Mouse (Mus musculus): Measurements from ENCODE around the gene Art3. TPM values are rescaled to one million over a fixed set of nuclear protein-coding genes. Genes with fewer than 3 reads are reported as not detected.
A peak's percentile ranks its signal among the peaks of the same experiment; 100 is the strongest.

Gene Art3
- total RNA-seq, 2 experiments from 2014 or later: 3.7 to 4.8 TPM

DNA sequence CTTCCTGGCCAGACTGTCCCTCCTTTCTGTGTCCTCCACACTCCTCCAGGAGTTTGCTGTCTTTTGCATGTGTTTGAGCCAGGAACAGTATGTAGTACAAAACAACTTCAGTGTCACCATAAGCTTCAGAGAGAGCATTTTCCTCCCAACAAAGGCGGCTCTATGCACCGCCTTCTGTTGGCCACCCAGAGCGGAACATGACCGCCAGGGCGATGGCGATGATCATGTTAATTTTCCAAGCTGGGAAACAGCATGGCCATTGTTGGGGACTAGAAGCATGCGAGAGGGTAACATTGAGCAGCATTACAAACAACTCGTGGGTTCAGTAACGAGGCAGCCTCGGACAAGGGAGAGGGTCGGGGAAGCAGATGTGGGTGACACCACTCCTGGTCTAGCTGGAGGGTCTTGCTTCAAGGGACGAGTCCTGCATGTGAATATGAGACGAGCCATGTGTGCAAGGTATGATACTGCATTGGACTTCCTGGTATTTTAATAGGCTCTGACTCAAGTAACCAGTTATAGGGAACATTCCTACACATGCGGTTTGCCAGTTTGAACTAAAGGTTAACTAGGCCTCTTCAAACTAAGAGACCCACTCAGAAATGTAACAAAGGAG is 39.8 kb downstream of the Art3 start:
- 0 out of 2 replicates have a peak, but pooled peaks have one; percentile 19 for TF ChIP-seq CTCF (conservative IDR thresholded peaks at IDR 0.05)
- no peak for DNase-seq (ENCODE audit: low spot score in 2 of 2)
- no peak overlapping the region for H3K27ac ChIP-seq
- H3K4me3 ChIP-seq: no peak overlapping the region

DNA sequence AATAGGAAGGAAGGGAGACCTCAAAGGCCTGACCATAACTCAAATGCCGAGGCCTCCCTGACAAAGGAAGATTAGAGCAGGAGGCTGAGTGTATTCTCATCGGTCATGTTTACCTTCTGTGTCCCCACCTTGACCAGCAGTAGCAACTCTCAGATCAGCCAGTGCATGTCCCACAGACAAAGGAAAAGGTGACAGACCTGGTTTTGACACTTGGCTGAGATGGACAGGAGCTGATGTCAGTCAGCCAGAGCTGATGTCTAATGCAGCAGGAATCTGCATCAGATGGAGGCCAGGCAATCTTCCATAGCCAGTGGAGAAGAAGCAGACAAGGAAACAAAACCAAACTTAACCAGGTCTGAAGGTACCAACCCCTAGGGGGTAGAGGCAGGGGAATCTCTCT is 41.0 kb downstream of the Art3 start:
- no peak for DNase-seq (ENCODE audit: low spot score in 2 of 2)
- Histone ChIP-seq H3K4me3 (no peak overlapping the region), H3K27ac (no peak overlapping the region)
- TF ChIP-seq CTCF (conservative IDR thresholded peaks at IDR 0.05): no peak

DNA sequence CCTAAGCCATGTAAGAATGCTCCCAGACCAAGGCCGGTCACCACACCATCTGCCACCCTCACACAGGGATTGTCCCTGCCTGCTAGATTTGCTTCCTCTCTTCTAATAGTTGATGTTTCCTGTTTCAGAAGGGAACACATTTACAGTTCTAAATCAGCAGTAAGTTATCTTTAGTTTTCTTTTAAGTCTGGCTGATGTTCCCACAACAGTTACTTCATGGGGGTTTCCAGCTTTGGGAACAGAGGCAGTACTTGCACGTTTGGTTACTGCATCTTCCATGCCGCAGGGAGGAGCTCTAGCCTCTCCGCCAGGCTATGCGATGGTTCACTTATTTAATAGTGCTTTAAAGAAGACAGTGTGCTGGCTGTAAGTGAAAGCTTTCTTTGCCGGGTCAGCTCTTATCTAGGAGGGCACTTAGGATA is 43.1 kb downstream of the Art3 start:
- 0 out of 2 replicates have a peak, but pooled peaks have one; percentile 6 for TF ChIP-seq CTCF (conservative IDR thresholded peaks at IDR 0.05)
- no peak for DNase-seq (ENCODE audit: low spot score in 2 of 2)
- Histone ChIP-seq H3K27ac (no peak overlapping the region), H3K4me3 (no peak overlapping the region)

DNA sequence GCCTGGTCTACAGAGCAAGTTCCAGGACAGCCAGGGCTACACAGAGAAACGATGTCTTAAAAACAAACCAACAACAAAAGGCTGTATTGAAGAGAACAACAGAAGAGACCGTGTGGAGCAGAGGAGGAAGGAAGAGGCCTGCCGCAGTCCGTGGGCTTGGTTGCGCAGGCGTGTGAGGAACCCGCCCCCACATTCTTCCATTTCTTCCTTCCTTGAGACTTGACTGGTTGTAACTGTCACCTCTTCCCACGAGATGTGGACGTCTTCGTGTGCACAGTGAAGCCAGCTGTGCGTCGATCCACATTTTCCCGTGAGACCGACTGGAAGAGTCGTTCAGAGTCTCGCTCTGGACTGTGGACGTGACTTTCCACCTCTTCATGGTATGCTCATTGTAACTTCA is 43.7 kb downstream of the Art3 start:
- H3K27ac ChIP-seq: no peak overlapping the region
- DNase-seq (ENCODE audit: low spot score in 2 of 2): no peak
- H3K4me3 ChIP-seq: no peak overlapping the region
- no peak for TF ChIP-seq CTCF (conservative IDR thresholded peaks at IDR 0.05)

DNA sequence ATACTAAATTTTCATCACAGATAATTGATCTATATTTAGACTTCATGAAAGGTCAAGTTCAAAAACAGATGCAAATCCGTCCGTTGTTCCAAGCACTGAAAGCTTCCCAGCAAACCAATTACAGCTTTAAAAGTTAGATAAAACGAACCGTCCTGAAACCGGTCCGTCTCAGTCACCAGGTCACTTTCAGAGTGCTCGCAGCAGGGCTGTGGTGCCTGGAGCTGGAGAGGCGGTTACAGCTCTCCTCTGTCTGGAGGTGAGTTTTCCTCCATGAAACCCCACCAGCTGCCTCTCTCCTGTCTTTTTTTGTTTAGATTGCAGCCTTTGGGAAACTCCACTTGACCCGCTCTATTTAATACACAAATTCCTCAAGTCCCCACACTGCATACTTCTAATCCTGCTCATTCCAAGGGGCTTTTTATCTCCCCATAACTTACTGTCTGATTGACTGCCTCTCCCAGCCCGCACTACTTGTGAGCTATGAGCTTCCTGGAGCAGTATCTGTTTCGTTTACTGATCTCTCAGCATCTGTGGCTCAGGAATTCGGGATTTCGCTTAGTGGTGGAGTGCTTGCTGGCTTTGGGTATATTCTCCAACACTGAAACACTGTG is 45.3 kb downstream of the Art3 start:
- TF ChIP-seq CTCF (conservative IDR thresholded peaks at IDR 0.05): no peak
- Histone ChIP-seq H3K4me3 (no peak overlapping the region), H3K27ac (no peak overlapping the region)
- DNase-seq (ENCODE audit: low spot score in 2 of 2): no peak

DNA sequence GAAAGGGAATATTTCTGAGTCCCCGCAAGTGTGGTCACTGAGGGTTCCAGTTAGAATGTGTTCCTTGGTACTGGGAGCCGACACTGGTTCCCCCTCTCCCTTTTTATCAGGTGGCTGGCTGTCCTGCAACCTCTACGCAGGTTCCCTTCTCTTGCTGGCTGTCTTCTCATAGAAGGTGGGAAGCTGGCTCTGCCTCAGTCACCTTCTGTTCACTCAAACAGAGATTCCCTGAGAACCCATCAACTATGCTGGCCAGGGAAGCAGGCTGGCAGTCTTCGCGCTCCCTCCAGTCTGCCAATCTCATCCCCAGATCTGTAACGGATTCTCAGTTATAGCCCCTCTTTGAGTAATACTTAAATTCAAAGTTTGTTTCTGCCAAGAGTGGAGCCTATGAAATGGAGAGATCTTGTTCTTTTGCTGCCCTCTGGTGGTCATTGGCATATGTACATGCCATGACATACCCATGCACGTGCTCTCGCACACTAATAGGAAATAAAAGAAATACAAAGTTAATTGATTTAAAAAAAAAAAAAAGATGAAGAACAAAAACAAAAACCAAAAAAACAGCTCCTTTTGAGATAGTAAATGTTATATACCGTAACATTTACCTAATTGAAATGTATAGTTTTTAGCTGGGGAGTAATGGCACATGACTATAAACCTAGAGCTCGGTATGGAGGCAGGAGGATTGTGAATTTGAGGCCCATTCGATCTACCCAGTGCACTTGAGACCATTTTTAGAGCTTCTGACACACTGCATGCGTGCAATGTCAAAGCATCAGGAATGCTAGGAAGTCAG is 50.1 kb downstream of the Art3 start:
- peak; percentile 77 to 87 for DNase-seq (ENCODE audit: low spot score in 2 of 2)
- TF ChIP-seq CTCF (conservative IDR thresholded peaks at IDR 0.05): peak; percentile 97
- Histone ChIP-seq H3K27ac (no peak overlapping the region), H3K4me3 (no peak overlapping the region)

DNA sequence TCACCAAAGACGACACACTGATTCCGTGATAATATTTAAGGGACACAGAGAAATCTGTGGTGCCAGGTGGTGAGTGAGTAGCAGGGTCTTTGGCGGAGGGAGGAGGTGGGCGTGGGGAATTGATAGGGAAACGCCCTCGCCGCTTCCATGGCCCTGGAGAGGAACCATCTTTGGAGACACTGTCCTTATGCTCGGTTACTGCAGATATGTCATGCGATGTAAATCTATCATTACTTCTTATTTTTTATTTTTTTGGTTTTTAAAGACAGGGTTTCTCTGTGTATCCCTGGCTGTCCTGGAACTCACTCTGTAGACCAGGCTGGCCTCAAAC is 50.7 kb downstream of the Art3 start:
- H3K27ac ChIP-seq: no peak overlapping the region
- TF ChIP-seq CTCF (conservative IDR thresholded peaks at IDR 0.05): no peak

DNA sequence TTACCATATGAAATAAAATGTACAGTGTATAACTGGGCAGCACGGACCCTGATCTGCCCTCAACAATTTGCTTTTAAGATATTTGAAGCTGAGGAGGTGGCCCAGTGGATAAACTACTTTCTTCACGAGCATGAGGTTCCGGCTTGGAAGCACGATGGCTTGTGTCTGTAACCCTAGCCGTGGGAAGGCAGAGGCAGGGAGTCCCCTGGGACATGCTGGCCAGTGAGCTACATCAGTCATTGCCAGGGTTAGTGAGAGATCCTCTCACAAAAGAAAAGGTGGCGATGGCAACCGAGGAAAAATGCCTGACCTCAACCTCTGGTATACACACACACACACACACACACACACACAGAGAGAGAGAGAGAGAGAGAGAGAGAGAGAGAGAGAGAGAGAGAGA is 52.1 kb downstream of the Art3 start:
- no peak overlapping the region for H3K4me3 ChIP-seq
- TF ChIP-seq CTCF (conservative IDR thresholded peaks at IDR 0.05): no peak
- H3K27ac ChIP-seq: no peak overlapping the region
- DNase-seq (ENCODE audit: low spot score in 2 of 2): no peak

More for the DNA sequence above, 50.7 kb downstream of the Art3 start:
- H3K4me3 ChIP-seq: no peak overlapping the region
- no peak for DNase-seq (ENCODE audit: low spot score in 2 of 2)

DNA sequence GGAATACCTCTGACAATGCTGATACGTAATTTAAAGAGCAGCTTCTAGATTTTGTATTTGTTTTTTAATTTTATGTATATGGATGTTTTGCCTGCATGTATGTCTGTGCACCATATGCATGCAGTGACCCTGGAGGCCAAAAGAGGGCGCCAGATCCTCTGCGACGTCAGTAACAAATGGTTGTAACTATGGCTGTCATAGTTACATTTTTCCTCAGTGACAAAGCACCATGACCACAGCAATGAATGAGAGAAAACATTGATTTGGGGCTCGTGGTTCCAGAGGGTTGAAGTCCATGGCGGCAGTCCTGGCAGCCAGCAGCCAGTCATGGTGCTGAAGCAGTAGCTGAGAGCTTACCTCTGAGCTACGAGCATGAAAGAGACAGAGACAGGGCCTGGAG is 53.2 kb downstream of the Art3 start:
- Histone ChIP-seq H3K27ac (no peak overlapping the region), H3K4me3 (no peak overlapping the region)
- DNase-seq (ENCODE audit: low spot score in 2 of 2): no peak
- TF ChIP-seq CTCF (conservative IDR thresholded peaks at IDR 0.05): peak; percentile 76

DNA sequence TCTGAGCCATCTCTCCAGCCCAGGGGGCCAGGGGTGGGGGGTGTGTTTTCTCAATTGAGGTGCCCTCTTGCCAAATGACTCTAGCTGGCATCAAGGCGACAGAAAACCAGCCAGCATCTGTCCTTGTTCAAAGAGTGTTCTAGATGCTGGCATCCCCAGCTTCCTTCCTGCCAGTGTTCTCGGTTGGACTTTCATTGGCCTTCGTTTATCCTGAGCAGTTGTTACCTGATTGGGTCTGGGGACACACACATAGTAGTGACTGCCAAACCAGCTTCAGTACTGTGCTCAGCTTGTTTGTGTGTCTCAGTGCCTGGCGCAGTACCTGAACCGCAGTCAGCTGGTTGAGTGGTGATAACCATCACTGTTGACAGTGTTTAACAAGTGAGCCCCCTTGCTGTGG is 54.5 kb downstream of the Art3 start:
- no peak for TF ChIP-seq CTCF (conservative IDR thresholded peaks at IDR 0.05)

DNA sequence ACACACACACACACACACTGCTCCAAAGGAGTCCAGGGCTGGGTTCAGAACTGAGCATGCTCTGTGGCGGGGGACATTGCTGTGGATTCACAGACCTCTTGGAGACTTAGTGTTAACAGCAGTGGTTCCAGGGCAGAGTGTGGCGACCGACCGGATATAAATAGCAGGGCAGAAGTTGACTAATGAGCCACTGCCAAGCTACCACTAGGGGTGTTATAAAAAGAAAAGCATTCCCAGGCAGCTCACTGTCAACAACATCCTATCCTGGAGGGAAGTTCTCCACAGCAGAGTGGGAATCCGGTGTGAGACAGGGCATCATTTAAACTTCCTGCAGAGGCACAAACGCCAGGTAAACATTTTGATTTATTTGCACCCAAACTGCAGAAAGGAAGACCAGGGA is 55.0 kb downstream of the Art3 start:
- no peak for DNase-seq (ENCODE audit: low spot score in 2 of 2)
- H3K4me3 ChIP-seq: no peak overlapping the region
- H3K27ac ChIP-seq: no peak overlapping the region
- TF ChIP-seq CTCF (conservative IDR thresholded peaks at IDR 0.05): peak; percentile 60

More for the DNA sequence above, 54.5 kb downstream of the Art3 start:
- no peak overlapping the region for H3K27ac ChIP-seq
- no peak for DNase-seq (ENCODE audit: low spot score in 2 of 2)
- no peak overlapping the region for H3K4me3 ChIP-seq

DNA sequence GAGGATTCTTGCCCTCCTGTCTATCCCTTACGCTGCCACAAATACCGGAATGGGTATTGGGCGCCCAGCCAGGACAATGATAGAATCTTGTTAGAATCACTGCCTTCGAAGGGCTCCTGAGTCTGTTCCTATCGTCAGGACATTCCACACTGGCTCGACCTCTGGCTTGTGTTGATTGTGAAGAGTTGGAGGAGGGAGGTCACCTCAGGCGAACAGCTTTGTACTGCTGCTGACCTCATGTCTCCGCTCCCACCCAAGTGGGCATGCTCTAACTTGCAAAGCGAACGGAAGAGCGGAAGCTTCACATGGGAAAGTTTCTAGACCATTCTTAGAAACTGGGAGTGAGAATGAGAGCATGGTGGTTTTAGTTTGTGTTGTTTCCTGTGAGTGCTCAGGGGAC is 55.8 kb downstream of the Art3 start:
- no peak for DNase-seq (ENCODE audit: low spot score in 2 of 2)
- Histone ChIP-seq H3K27ac (no peak overlapping the region), H3K4me3 (no peak overlapping the region)
- no peak for TF ChIP-seq CTCF (conservative IDR thresholded peaks at IDR 0.05)

DNA sequence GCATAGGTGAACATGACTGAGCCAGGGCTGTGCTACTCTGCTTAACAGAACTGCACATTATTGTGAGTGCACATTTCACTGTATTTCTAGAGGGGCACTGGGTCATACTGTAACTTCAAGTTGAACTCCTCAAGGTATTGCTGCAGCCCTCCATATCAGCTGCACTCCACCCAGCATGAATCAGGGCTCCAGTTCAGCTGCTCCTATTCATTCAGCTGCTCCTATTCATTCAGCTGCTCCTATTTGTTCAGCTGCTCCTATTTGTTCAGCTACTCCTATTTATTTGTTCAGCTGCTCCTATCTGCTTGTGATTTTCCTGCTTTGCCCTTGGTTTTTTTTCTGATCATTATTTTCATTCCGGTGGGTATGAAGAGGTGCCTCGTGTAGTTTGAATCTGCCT is 58.4 kb downstream of the Art3 start:
- H3K27ac ChIP-seq: no peak overlapping the region
- no peak for TF ChIP-seq CTCF (conservative IDR thresholded peaks at IDR 0.05)
- DNase-seq (ENCODE audit: low spot score in 2 of 2): no peak

DNA sequence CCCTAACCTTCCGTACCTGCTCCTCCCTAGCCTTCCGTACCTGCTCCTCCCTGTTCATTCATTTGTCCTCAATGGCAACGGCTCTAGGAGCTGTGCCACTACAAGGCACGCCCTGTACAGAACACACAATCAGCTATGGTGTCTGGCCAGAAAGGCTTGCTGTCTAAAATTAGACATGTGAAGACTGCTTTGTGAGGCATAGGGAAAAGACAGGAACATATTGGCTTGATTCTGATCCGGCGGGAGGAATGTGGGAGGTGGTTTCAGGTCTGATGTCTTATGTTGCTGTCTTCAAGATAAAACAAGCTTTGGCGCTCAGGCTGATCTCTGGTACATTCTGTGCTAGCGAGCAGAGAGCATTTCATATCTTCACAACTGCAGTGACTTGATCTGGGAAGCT is 59.0 kb downstream of the Art3 start:
- Histone ChIP-seq H3K4me3 (no peak overlapping the region), H3K27ac (no peak overlapping the region)
- DNase-seq (ENCODE audit: low spot score in 2 of 2): no peak
- TF ChIP-seq CTCF (conservative IDR thresholded peaks at IDR 0.05): no peak

More for the DNA sequence above, 58.4 kb downstream of the Art3 start:
- no peak overlapping the region for H3K4me3 ChIP-seq

Measured in layer of hippocampus, adult 2 months (tissue).